Mouse (Mus musculus): ENCODE data around the gene Gm15448.
"Not testable (repeated sequence)": the region's sequence is repeated elsewhere in the genome, so short reads cannot be mapped to it uniquely, and the experiment has no call there.

- TF ChIP-seq CTCF, EP300 (IDR thresholded peaks at IDR 0.05): not testable (repeated sequence)
These were observed 22.6 kb downstream of the Gm15448 start for GRCm38 (mm10) chr7:3802935-3803334.

Measured in lung, postnatal 0 days (tissue).